Mouse (Mus musculus) gastrocnemius, adult 2 months (tissue): Measurements from ENCODE around the gene Mars. TPM values are rescaled to one million over a fixed set of nuclear protein-coding genes. Genes with fewer than 3 reads are reported as not detected.

Experiments
- DNase-seq: peaks from one replicate; pipeline ENCODE4 v3.0.0; 2022
- H3K27ac ChIP-seq: fragments of 200-600 bp; 2 replicates; pipeline ENCODE4 v1.8.1; 2022; ENCODE audit warnings: mild to moderate bottlenecking
- H3K4me3 ChIP-seq: fragments of 200-600 bp; 2 replicates; pipeline ENCODE4 v1.8.1; 2022; ENCODE audit warnings: mild to moderate bottlenecking, moderate library complexity
- CTCF ChIP-seq: fragments of 200-600 bp; IDR thresholded peaks from 2 replicates; pipeline ENCODE4 v1.8.1; 2022; ENCODE audit warnings: antibody characterized with exemption, mild to moderate bottlenecking, moderate library complexity
- intact Hi-C: fragments of 180-260 bp; cut with DNase I; formaldehyde crosslinking; loops from one replicate; pipeline ENCODE4 v1.15.1; 2025
- total RNA-seq, 2 experiments: library from RNA; stranded (reverse); gene quantifications; 2 replicates each; pipeline ENCODE4 v1.2.3; 2021

Mars gene
- total RNA-seq, 2 experiments from 2014 or later: 69.0 to 71.4 TPM

- peak; percentile 64 for DNase-seq
- no peak overlapping the region for H3K27ac ChIP-seq
- H3K4me3 ChIP-seq: no peak overlapping the region
- TF ChIP-seq CTCF: peak; percentile 34
- intact Hi-C loops: no loop called here
These were observed 55.8 kb downstream of the Mars start for GRCm38 (mm10) chr10:127255625-127256345.

- no peak for DNase-seq
- TF ChIP-seq CTCF: no peak
- H3K4me3 ChIP-seq: no peak overlapping the region
- intact Hi-C loops: no loop called here
- no peak overlapping the region for H3K27ac ChIP-seq
These were observed 60.8 kb downstream of the Mars start for GRCm38 (mm10) chr10:127250810-127251209.

Other genes with a start within 250 kb of the Mars start
- gene Cdk4, start 248.3 kb downstream of the Mars start, total RNA-seq: 10 to 100 TPM; 33.5 to 40.5 TPM
- gene Tspan31, start 241.5 kb downstream of the Mars start, total RNA-seq: 10 to 100 TPM; 21.6 to 29.9 TPM
- gene Agap2, start 236.5 kb downstream of the Mars start, total RNA-seq: 1 to 10 TPM; 1.6 TPM
- 10 to 100 TPM; 10.9 to 15.1 TPM for gene Os9, start 190.7 kb downstream of the Mars start, total RNA-seq
- gene B4galnt1, start 146.6 kb downstream of the Mars start, total RNA-seq: under 1 TPM; 0.66 to 0.89 TPM
- 1 to 10 TPM; 4.1 to 5.4 TPM for gene Slc26a10, start 131.1 kb downstream of the Mars start, total RNA-seq
- 1 to 10 TPM; 8.5 to 8.8 TPM for gene Arhgef25, start 121.7 kb downstream of the Mars start, total RNA-seq
- 10 to 100 TPM; 20.8 to 25.6 TPM for gene Dtx3, start 116.1 kb downstream of the Mars start, total RNA-seq
- 1 to 10 TPM; 7.6 to 7.9 TPM for gene Pip4k2c, start 100.2 kb downstream of the Mars start, total RNA-seq
- gene Kif5a, start 48.4 kb downstream of the Mars start, total RNA-seq: under 1 TPM; 0.10 to 0.20 TPM
- gene Dctn2, start 45.4 kb downstream of the Mars start, total RNA-seq: 10 to 100 TPM; 91.3 to 98.3 TPM
- gene Mbd6, start 22.8 kb downstream of the Mars start, total RNA-seq: 10 to 100 TPM; 16.2 to 18.7 TPM
- gene Arhgap9, start 10.2 kb upstream of the Mars start, total RNA-seq: under 1 TPM; 0.89 to 0.99 TPM
- gene Gli1, start 30.2 kb upstream of the Mars start, total RNA-seq: 1 to 10 TPM in 1 of 2 experiments, under 1 TPM in 1; 0.70 to 1.2 TPM
- gene Inhbe, start 42.6 kb upstream of the Mars start, total RNA-seq: not detected
- not detected for gene Inhbc, start 58.6 kb upstream of the Mars start, total RNA-seq
- 100 to 1,000 TPM; 118 to 153 TPM for gene R3hdm2, start 68.5 kb upstream of the Mars start, total RNA-seq
- 100 to 1,000 TPM; 393 to 462 TPM for gene Stac3, start 189.9 kb upstream of the Mars start, total RNA-seq
- 10 to 100 TPM in 1 of 2 experiments, 1 to 10 TPM in 1; 8.1 to 16.5 TPM for gene Ndufa4l2, start 203.2 kb upstream of the Mars start, total RNA-seq
- 10 to 100 TPM; 22.7 to 28.9 TPM for gene Shmt2, start 210.7 kb upstream of the Mars start, total RNA-seq
- under 1 TPM; 0.17 to 0.23 TPM for gene Nxph4, start 222.8 kb upstream of the Mars start, total RNA-seq